Mouse (Mus musculus) liver, embryonic 15.5 days (tissue): ENCODE results near the gene Olfr222. TPM values are rescaled to one million over a fixed set of nuclear protein-coding genes. Genes with fewer than 3 reads are reported as not detected.

ENCODE experiments used
- polyA plus RNA-seq: library from polyadenylated mRNA; unstranded; fragments of >200 nt; fragmentation: Nextera tagmentation; extraction: Ambion mirVana; gene quantifications from 2 replicates; pipeline ENCODE4 v1.2.1, GENCODE M21; 2015

Olfr222 gene
- polyA plus RNA-seq, 1 experiment from 2014 or later: not detected

Other genes starting within 250 kb of the Olfr222 start
- not detected in 2 replicates for gene Prss38, start 200.6 kb downstream of the Olfr222 start, polyA plus RNA-seq
- gene Jmjd4, start 126.2 kb downstream of the Olfr222 start, polyA plus RNA-seq: 3.9 and 4.3 TPM in 2 replicates
- 25.4 and 27.1 TPM in 2 replicates for gene Snap47, start 125.0 kb downstream of the Olfr222 start, polyA plus RNA-seq
- gene Zfp867, start 103.8 kb downstream of the Olfr222 start, polyA plus RNA-seq: 1.4 and 1.5 TPM in 2 replicates
- 4.4 and 4.6 TPM in 2 replicates for gene Zkscan17, start 49.5 kb downstream of the Olfr222 start, polyA plus RNA-seq
- 0.70 and 0.76 TPM in 2 replicates for gene Nlrp3, start 34.7 kb downstream of the Olfr222 start, polyA plus RNA-seq
- gene Olfr223, start 17.1 kb upstream of the Olfr222 start, polyA plus RNA-seq: not detected in 2 replicates
- gene Mprip, start 85.1 kb upstream of the Olfr222 start, polyA plus RNA-seq: 14.4 and 17.3 TPM in 2 replicates
- 2.3 and 2.7 TPM in 2 replicates for gene Pld6, start 211.4 kb upstream of the Olfr222 start, polyA plus RNA-seq
- 13.6 and 15.8 TPM in 2 replicates for gene Flcn, start 233.8 kb upstream of the Olfr222 start, polyA plus RNA-seq